Mouse (Mus musculus): ENCODE measurements around the gene Coro7. TPM values are rescaled to one million over a fixed set of nuclear protein-coding genes. Genes with fewer than 3 reads are reported as not detected.
A peak's percentile ranks its signal among the peaks of the same experiment; 100 is the strongest.

Gene Coro7
- 60.6 and 60.9 TPM in 2 replicates for polyA plus RNA-seq (2012; rRNA removed)

DNA sequence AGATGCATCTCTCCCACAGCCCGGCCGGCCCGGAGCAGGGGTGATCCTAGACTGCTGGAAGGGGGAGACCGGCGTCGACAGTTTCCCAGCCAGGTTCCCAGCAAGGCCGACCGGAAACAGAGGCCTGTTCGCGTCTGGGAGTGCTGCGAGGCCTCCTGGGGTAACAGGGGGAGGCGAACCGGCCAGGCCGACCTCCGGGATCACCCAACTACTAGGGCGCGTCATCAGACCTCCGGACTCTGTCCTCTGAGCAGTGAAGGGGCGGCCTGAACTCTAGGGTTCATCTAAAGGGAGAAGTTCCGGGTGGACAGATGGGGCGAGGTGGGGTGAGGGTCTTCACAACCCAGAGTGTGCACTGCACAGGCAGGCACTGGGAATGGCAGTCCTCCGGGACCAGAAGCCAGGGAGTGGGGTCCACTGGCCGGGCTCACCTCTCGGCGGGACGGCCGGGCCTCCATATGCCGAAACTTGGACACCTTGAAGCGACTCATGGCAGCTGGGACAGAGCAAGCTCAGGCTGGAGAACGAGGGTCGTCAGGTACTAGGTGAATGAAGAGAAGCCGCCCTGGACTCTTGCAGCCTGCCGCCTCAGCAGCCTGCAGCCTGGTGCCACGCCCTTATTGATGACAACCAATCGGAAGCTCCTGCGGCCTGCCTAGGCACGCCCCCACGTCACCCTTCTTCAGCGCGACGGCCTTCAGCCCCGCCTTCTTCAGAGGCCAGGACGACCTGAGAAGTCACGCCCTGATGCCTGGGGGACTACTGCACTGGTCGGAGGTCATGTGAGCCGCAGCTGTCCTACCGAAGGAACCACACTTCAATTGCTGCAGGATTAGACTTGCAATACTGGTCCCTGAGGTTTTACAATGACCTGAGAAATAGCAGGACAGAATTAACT is at the start of gene Coro7:
Gene Coro7 (minus strand): TSS at position 657 of the 898 bp plus-strand sequence.
- peak; percentile 74; the same call in 1 of the 2 replicates for TF ChIP-seq POLR2A (IDR thresholded peaks at IDR 0.05; ENCODE audit: borderline replicate concordance, extremely low read depth, low read depth, low read length)
- TF ChIP-seq CTCF (IDR thresholded peaks at IDR 0.05; ENCODE audit: insufficient read depth, low read length): no peak
- Histone ChIP-seq H3K4me3 (replicated peaks; ENCODE audit: extremely low read depth, low read depth, low read length) (peak within 1 kb of the TSS; percentile 92), H3K4me1 (ENCODE audit: control insufficient read depth, insufficient read depth, low read length) (peaks cover 5% of the 10 kb centered on the region)
- WGBS: under 1% methylated on average over 47 of the region's 47 CpGs
- DNase-seq: peak; percentile 85

- 22% methylated on average over 1 of the region's 1 CpGs for WGBS
- peaks cover 11% of the 10 kb centered on the region for H3K4me1 ChIP-seq (ENCODE audit: control insufficient read depth, insufficient read depth, low read length)
- DNase-seq: no peak
These were observed 48.4 kb upstream of the Coro7 start for GRCm38 (mm10) chr16:4727963-4728362.

GRCm38 (mm10) chr16:4727526-4727925 is 47.9 kb upstream of the Coro7 start:
- H3K4me3 ChIP-seq (replicated peaks; ENCODE audit: extremely low read depth, low read depth, low read length): no peak overlapping the region
- H3K4me1 ChIP-seq (ENCODE audit: control insufficient read depth, insufficient read depth, low read length): peaks cover 11% of the 10 kb centered on the region
- TF ChIP-seq POLR2A (IDR thresholded peaks at IDR 0.05; ENCODE audit: borderline replicate concordance, extremely low read depth, low read depth, low read length) (no peak), CTCF (IDR thresholded peaks at IDR 0.05; ENCODE audit: insufficient read depth, low read length) (no peak)
- 83% methylated on average over 1 of the region's 1 CpGs for WGBS
- DNase-seq: no peak

More at GRCm38 (mm10) chr16:4727963-4728362, 48.4 kb upstream of the Coro7 start:
- no peak for TF ChIP-seq CTCF (IDR thresholded peaks at IDR 0.05; ENCODE audit: insufficient read depth, low read length)
- no peak for TF ChIP-seq POLR2A (IDR thresholded peaks at IDR 0.05; ENCODE audit: borderline replicate concordance, extremely low read depth, low read depth, low read length)
- no peak overlapping the region for H3K4me3 ChIP-seq (replicated peaks; ENCODE audit: extremely low read depth, low read depth, low read length)

- Histone ChIP-seq H3K4me1 (ENCODE audit: control insufficient read depth, insufficient read depth, low read length) (peaks cover 11% of the 10 kb centered on the region), H3K4me3 (replicated peaks; ENCODE audit: extremely low read depth, low read depth, low read length) (peak overlapping the region; percentile 83)
- no peak for DNase-seq
- under 1% methylated on average over 40 of the region's 40 CpGs for WGBS
- TF ChIP-seq CTCF (IDR thresholded peaks at IDR 0.05; ENCODE audit: insufficient read depth, low read length) (no peak), POLR2A (IDR thresholded peaks at IDR 0.05; ENCODE audit: borderline replicate concordance, extremely low read depth, low read depth, low read length) (no peak)
These were observed 47.1 kb upstream of the Coro7 start for GRCm38 (mm10) chr16:4726528-4727128.

- DNase-seq: peak; percentile 98
- WGBS: 5% methylated on average over 35 of the region's 35 CpGs
- TF ChIP-seq CTCF (IDR thresholded peaks at IDR 0.05; ENCODE audit: insufficient read depth, low read length): no peak
- peak; percentile 97 for TF ChIP-seq POLR2A (IDR thresholded peaks at IDR 0.05; ENCODE audit: borderline replicate concordance, extremely low read depth, low read depth, low read length)
- Histone ChIP-seq H3K4me3 (replicated peaks; ENCODE audit: extremely low read depth, low read depth, low read length) (peak within 1 kb of the TSS; percentile 83), H3K4me1 (ENCODE audit: control insufficient read depth, insufficient read depth, low read length) (peaks cover 7% of the 10 kb centered on the region)
These were observed 46.4 kb upstream of the Coro7 start, which contains the start of gene Hmox2 for GRCm38 (mm10) chr16:4725780-4726527. Hmox2 (plus strand) TSS chr16:4726361.

- Histone ChIP-seq H3K4me1 (ENCODE audit: control insufficient read depth, insufficient read depth, low read length) (peaks cover 7% of the 10 kb centered on the region), H3K4me3 (replicated peaks; ENCODE audit: extremely low read depth, low read depth, low read length) (no peak overlapping the region)
- TF ChIP-seq CTCF (IDR thresholded peaks at IDR 0.05; ENCODE audit: insufficient read depth, low read length): no peak
- WGBS: 69% methylated on average over 4 of the region's 4 CpGs
- no peak for DNase-seq
These were observed 45.7 kb upstream of the Coro7 start for GRCm38 (mm10) chr16:4725266-4725665.

GRCm38 (mm10) chr16:4722915-4723209 is 43.3 kb upstream of the Coro7 start:
- TF ChIP-seq POLR2A (IDR thresholded peaks at IDR 0.05; ENCODE audit: borderline replicate concordance, extremely low read depth, low read depth, low read length) (no peak), CTCF (IDR thresholded peaks at IDR 0.05; ENCODE audit: insufficient read depth, low read length) (no peak)
- no peak for DNase-seq
- Histone ChIP-seq H3K4me3 (replicated peaks; ENCODE audit: extremely low read depth, low read depth, low read length) (no peak overlapping the region), H3K4me1 (ENCODE audit: control insufficient read depth, insufficient read depth, low read length) (peaks cover 3% of the 10 kb centered on the region)
- WGBS: 33% methylated on average over 3 of the region's 3 CpGs

DNA sequence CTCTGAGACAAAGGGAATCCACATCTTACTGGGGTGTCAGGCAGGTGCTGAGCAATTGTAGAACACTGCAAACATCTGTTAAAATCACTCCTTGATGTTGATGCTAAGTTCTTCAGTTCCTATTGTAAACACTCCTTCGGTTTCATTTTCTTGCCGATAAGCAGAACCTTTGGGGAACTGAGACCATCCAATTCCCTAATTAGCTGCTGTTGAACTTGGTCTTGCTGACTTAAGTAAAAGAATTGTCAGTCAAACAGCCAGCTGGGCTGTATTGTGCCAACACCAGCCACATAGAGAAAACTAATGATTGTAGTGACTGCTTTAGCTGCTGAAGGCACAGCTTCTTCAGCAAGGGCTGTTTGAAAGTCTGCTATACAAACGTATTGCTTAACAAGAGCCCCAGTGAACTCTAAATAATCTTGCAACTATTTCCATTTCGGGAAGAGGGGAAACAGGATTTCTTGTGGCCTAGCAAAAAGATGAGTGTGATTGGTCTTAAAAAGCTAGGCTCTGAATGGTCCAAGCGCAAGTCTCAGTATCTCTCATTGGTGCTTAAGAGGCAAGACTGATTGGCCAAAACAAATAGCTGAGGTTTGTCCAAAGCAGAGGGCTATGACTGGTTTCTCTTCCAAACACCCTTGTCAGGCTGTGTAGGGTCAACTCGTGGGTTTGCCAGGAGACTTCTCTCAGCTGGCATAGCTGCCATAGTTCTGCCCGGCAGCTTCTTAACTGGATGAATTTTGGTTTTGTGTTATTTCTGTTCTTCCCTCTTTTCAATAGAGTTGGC is 42.7 kb upstream of the Coro7 start:
- DNase-seq: no peak
- WGBS: 33% methylated on average over 7 of the region's 7 CpGs

More for the DNA sequence above, 42.7 kb upstream of the Coro7 start:
- Histone ChIP-seq H3K4me1 (ENCODE audit: control insufficient read depth, insufficient read depth, low read length) (no peaks in the 10 kb centered on the region; the same call in none of the 2 replicates), H3K4me3 (replicated peaks; ENCODE audit: extremely low read depth, low read depth, low read length) (no peak overlapping the region)
- TF ChIP-seq POLR2A (IDR thresholded peaks at IDR 0.05; ENCODE audit: borderline replicate concordance, extremely low read depth, low read depth, low read length) (no peak), CTCF (IDR thresholded peaks at IDR 0.05; ENCODE audit: insufficient read depth, low read length) (no peak)
